In the genomic region with DNA sequence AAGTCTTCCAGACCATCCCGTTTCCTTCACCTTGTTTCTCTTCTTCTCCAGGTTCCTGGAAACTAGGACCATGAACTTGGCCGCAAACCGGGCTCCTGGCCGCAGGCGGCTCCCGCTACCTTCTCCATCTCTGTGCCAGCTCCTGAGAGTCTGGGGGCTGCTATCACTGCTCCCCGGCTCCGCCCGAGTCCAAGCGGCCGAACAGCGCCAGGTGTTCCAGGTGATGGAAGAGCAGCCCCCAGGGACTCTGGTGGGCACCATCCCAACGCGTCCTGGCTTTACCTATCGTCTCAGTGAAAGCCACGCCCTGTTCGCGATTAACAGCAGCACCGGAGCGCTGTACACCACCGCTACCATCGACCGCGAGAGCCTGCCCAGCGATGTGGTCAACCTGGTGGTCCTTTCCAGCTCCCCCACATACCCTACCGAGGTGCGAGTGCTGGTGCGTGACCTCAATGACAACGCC, we compare ENCODE assay signal across 7 mouse cellular contexts. TPM values are rescaled to one million over a fixed set of nuclear protein-coding genes. Genes with fewer than 3 reads are reported as not detected.
DNase-seq lines count a peak whose midpoint lies in the region; ATAC-seq and TF ChIP-seq lines count a peak whose summit lies in the region.

A gene (plus strand): TSS at position 51 of the 466 bp plus-strand sequence.

- no peak for TF ChIP-seq POLR2A in bone marrow macrophage, adult 2 months (IDR thresholded peaks at IDR 0.05; ENCODE audit: borderline replicate concordance, low read depth, low read length)

- no peak for DNase-seq in lung, postnatal 25 days (ENCODE audit: low spot score)
- DNase-seq in forebrain, postnatal 0 days, result peak; percentile 43
- DNase-seq in layer of hippocampus, postnatal 36 days, result no peak
- no peak for DNase-seq in cerebellum, adult 18-20 months

- no peak for TF ChIP-seq CTCF in bone marrow macrophage, adult 2 months (IDR thresholded peaks at IDR 0.05; ENCODE audit: low read depth, low read length)
- TF ChIP-seq CTCF in forebrain, postnatal 0 days (IDR thresholded peaks at IDR 0.05; ENCODE audit: low read depth), result no peak

- H3K27ac ChIP-seq in lung, embryonic 15.5 days, result peak within 1 kb of the TSS; percentile 98
- H3K27ac ChIP-seq in bone marrow macrophage, adult 2 months (ENCODE audit: insufficient read depth, low read depth, low read length), result no peak within 1 kb of the TSS
- H3K27ac ChIP-seq in forebrain, postnatal 0 days (ENCODE audit: low read depth, low read length), result peak within 1 kb of the TSS; percentile 88
- peak within 1 kb of the TSS; percentile 90 for H3K27ac ChIP-seq in neural tube, embryonic 12.5 days

- peak within 1 kb of the TSS; percentile 95 for H3K4me2 ChIP-seq in lung, embryonic 15.5 days
- peak within 1 kb of the TSS; percentile 96 for H3K4me2 ChIP-seq in forebrain, postnatal 0 days (ENCODE audit: low read depth)
- peak within 1 kb of the TSS; percentile 94 for H3K4me2 ChIP-seq in neural tube, embryonic 12.5 days (replicated peaks)

- peaks cover 22% of the 10 kb centered on the region for H3K36me3 ChIP-seq in lung, embryonic 15.5 days
- H3K36me3 ChIP-seq in forebrain, postnatal 0 days (ENCODE audit: insufficient read depth), result peaks cover 8% of the 10 kb centered on the region; the same call in 1 of the 2 replicates
- peaks cover 37% of the 10 kb centered on the region for H3K36me3 ChIP-seq in neural tube, embryonic 12.5 days

- H3K27me3 ChIP-seq in lung, embryonic 15.5 days, result peaks cover 6% of the 10 kb centered on the region; the same call in 1 of the 2 replicates
- H3K27me3 ChIP-seq in forebrain, postnatal 0 days (ENCODE audit: insufficient read depth, low read length), result no peaks in the 10 kb centered on the region
- H3K27me3 ChIP-seq in neural tube, embryonic 12.5 days (replicated peaks), result no peaks in the 10 kb centered on the region

- peak within 1 kb of the TSS; percentile 79 for H3K9ac ChIP-seq in lung, embryonic 15.5 days
- peak within 1 kb of the TSS; percentile 71 for H3K9ac ChIP-seq in forebrain, postnatal 0 days
- peak within 1 kb of the TSS; percentile 84 for H3K9ac ChIP-seq in neural tube, embryonic 12.5 days

- ATAC-seq in lung, embryonic 15.5 days (ENCODE audit: borderline replicate concordance, extremely low read depth, low FRiP score, low TSS enrichment), result no peak
- ATAC-seq in forebrain, postnatal 0 days, result no peak
- no peak for ATAC-seq in neural tube, embryonic 12.5 days (ENCODE audit: low FRiP score, low read depth)

- no peaks in the 10 kb centered on the region for H3K9me3 ChIP-seq in lung, embryonic 15.5 days
- H3K9me3 ChIP-seq in forebrain, postnatal 0 days (ENCODE audit: low read length), result no peaks in the 10 kb centered on the region
- no peaks in the 10 kb centered on the region for H3K9me3 ChIP-seq in neural tube, embryonic 12.5 days

- under 1% methylated on average over 29 of the region's 29 CpGs for WGBS in lung, embryonic 15.5 days
- WGBS in forebrain, postnatal 0 days, result under 1% methylated on average over 29 of the region's 29 CpGs
- under 1% methylated on average over 29 of the region's 29 CpGs for WGBS in neural tube, embryonic 12.5 days

- H3K4me1 ChIP-seq in lung, embryonic 15.5 days, result peaks cover 26% of the 10 kb centered on the region
- H3K4me1 ChIP-seq in bone marrow macrophage, adult 2 months (ENCODE audit: control insufficient read depth, insufficient read depth, low read length), result peaks cover 3% of the 10 kb centered on the region; the same call in 1 of the 2 replicates
- H3K4me1 ChIP-seq in forebrain, postnatal 0 days (ENCODE audit: insufficient read depth), result peaks cover 8% of the 10 kb centered on the region; the same call in 1 of the 2 replicates
- H3K4me1 ChIP-seq in neural tube, embryonic 12.5 days, result peaks cover 35% of the 10 kb centered on the region

- peak within 1 kb of the TSS; percentile 70 for H3K4me3 ChIP-seq in lung, embryonic 15.5 days
- peak within 1 kb of the TSS; percentile 51 for H3K4me3 ChIP-seq in bone marrow macrophage, adult 2 months (ENCODE audit: insufficient read depth, low read length)
- peak within 1 kb of the TSS; percentile 78 for H3K4me3 ChIP-seq in forebrain, postnatal 0 days (ENCODE audit: low read depth, low read length)
- H3K4me3 ChIP-seq in neural tube, embryonic 12.5 days, result peak within 1 kb of the TSS; percentile 79

RNA-seq across cellular contexts. Expression of the gene that starts here (rescaled TPM):
- polyA plus RNA-seq in lung, embryonic 15.5 days (2015; fragmentation: Nextera tagmentation; extraction: Ambion mirVana), result 4.6 and 5.3 TPM in 2 replicates
- 0.13 and 0.24 TPM in 2 replicates for polyA plus RNA-seq in bone marrow macrophage, adult 2 months (2012; ENCODE audit: insufficient read depth, insufficient read length, missing spikeins)
- 49.6 and 62.6 TPM in 2 replicates for total RNA-seq in forebrain, postnatal 0 days (2014; rRNA removed)
- 3.2 and 4.3 TPM in 2 replicates for polyA plus RNA-seq in forebrain, postnatal 0 days (2015; fragmentation: Nextera tagmentation; extraction: Ambion mirVana)
- 10 to 100 TPM; 28.4 to 35.2 TPM for total RNA-seq in layer of hippocampus, postnatal 36 days (2021)
- polyA plus RNA-seq in neural tube, embryonic 12.5 days (2016; fragmentation: Nextera tagmentation; extraction: Ambion mirVana), result 12.1 and 13.0 TPM in 2 replicates
